In the genomic region with DNA sequence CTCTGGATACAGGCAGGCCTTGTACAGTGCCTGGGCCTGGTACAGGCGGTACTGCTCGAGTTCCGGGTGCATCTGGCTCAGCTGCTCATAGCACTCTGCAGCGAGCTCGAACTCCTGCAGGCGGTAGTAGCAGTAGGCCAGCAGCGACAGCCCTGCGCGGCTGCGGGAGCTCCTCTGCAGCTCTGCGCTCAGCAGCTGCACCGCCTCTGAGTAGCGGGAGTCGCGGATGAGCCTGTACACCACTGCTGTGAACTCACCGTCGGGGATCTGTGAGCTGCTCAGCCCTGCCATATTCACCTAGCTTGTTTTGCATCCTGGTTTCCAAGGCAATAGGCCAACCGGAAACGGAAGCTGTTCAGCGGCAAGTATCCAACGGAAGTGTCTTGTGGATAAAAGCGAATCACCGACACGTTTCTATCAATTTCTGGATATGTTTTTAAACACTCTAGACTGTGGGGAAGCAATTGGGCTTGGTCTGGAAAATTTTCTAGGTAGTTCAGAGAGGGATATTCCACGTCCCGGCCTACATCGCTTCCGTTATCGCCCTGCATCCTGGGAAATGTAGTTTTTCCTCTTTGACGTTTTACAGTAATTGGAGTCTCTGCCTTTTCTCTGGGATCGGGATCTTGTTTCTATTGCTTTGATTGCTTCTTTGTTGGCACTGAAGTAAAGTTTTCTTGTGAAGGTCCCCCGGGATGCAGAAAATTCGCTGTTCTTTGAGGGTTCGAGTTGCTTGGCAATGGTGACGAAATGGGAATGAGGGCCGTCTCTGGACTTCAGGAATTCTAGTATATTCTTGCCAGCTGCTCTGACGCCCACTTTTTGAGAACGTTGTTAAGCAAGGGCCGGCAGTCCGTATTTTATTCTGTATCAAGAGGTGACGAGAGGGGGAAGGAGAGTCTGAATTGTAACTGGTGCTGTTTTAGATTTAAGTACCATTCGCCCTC, we compare ENCODE assay signal across 8 mouse cellular contexts. TPM values are rescaled to one million over a fixed set of nuclear protein-coding genes. Genes with fewer than 3 reads are reported as not detected.
DNase-seq lines count a peak whose midpoint lies in the region; ATAC-seq and TF ChIP-seq lines count a peak whose summit lies in the region.

A gene (minus strand): TSS at position 469 of the 947 bp plus-strand sequence.

- H3K27ac ChIP-seq in heart, embryonic 10.5 days = peak within 1 kb of the TSS; percentile 92
- H3K27ac ChIP-seq in kidney, embryonic 14.5 days (ENCODE audit: low read depth, low read length) = peak within 1 kb of the TSS; percentile 66; the same call in 1 of the 2 replicates
- H3K27ac ChIP-seq in limb, embryonic 14.5 days (replicated peaks; ENCODE audit: low read depth, low read length) = peak within 1 kb of the TSS; percentile 92
- H3K27ac ChIP-seq in midbrain, embryonic 16.5 days (ENCODE audit: low read length) = peak within 1 kb of the TSS; percentile 81
- 0 out of 2 replicates have a peak within 1 kb of the TSS, but pooled peaks have one; percentile 30 for H3K27ac ChIP-seq in spleen, adult 2 months (ENCODE audit: insufficient read depth, low read length)

- peak; percentile 84 for DNase-seq in 416B (ENCODE audit: low read depth)
- peak; percentile 94 for DNase-seq in brain, adult 2 months (ENCODE audit: low read depth, low spot score)
- peak; percentile 93 for DNase-seq in heart, embryonic 10.5 days (ENCODE audit: low spot score)
- peak; percentile 83 for DNase-seq in limb, embryonic 14.5 days (ENCODE audit: low spot score)
- peak; percentile 56 to 81 for DNase-seq in spleen, adult 2 months (ENCODE audit: low read depth in 1 of 2, low spot score in 2 of 2)

- peaks cover 12% of the 10 kb centered on the region for H3K4me1 ChIP-seq in heart, embryonic 10.5 days
- H3K4me1 ChIP-seq in kidney, embryonic 14.5 days (ENCODE audit: control insufficient read depth, insufficient read depth, low read length) = no peaks in the 10 kb centered on the region
- H3K4me1 ChIP-seq in limb, embryonic 14.5 days (ENCODE audit: control insufficient read depth, insufficient read depth, low read length) = peaks cover 8% of the 10 kb centered on the region
- H3K4me1 ChIP-seq in midbrain, embryonic 16.5 days (ENCODE audit: control insufficient read depth, insufficient read depth, low read length) = peaks cover 6% of the 10 kb centered on the region; the same call in 1 of the 2 replicates
- no peaks in the 10 kb centered on the region for H3K4me1 ChIP-seq in spleen, adult 2 months (ENCODE audit: control insufficient read depth, insufficient read depth, insufficient read length)

- no peaks in the 10 kb centered on the region for H3K36me3 ChIP-seq in heart, embryonic 10.5 days
- H3K36me3 ChIP-seq in kidney, embryonic 14.5 days (ENCODE audit: control insufficient read depth, insufficient read depth, low read length) = no peaks in the 10 kb centered on the region
- no peaks in the 10 kb centered on the region for H3K36me3 ChIP-seq in limb, embryonic 14.5 days (ENCODE audit: control insufficient read depth, insufficient read depth, low read length)
- no peaks in the 10 kb centered on the region for H3K36me3 ChIP-seq in midbrain, embryonic 16.5 days (ENCODE audit: control insufficient read depth, insufficient read depth, low read length)
- H3K36me3 ChIP-seq in spleen, adult 2 months (ENCODE audit: control insufficient read depth, insufficient read depth, low read length) = no peaks in the 10 kb centered on the region

- H3K27me3 ChIP-seq in heart, embryonic 10.5 days (ENCODE audit: insufficient read depth, poor library complexity, severe bottlenecking) = no peaks in the 10 kb centered on the region
- no peaks in the 10 kb centered on the region for H3K27me3 ChIP-seq in kidney, embryonic 14.5 days (ENCODE audit: control insufficient read depth, insufficient read depth, low read length)
- no peaks in the 10 kb centered on the region for H3K27me3 ChIP-seq in limb, embryonic 14.5 days (ENCODE audit: control insufficient read depth, insufficient read depth, low read length)
- no peaks in the 10 kb centered on the region for H3K27me3 ChIP-seq in midbrain, embryonic 16.5 days (ENCODE audit: control insufficient read depth, insufficient read depth, low read depth, low read length)
- no peaks in the 10 kb centered on the region for H3K27me3 ChIP-seq in spleen, adult 2 months (ENCODE audit: control insufficient read depth, insufficient read depth, low read length)

- WGBS in heart, embryonic 10.5 days = 3% methylated on average over 41 of the region's 42 CpGs
- WGBS in kidney, embryonic 14.5 days = 4% methylated on average over 31 of the region's 42 CpGs
- WGBS in limb, embryonic 14.5 days = 2% methylated on average over 35 of the region's 42 CpGs
- 5% methylated on average over 33 of the region's 42 CpGs for WGBS in midbrain, embryonic 16.5 days
- WGBS in spleen, adult 2 months = 7% methylated on average over 41 of the region's 42 CpGs

- H3K4me2 ChIP-seq in kidney, embryonic 14.5 days (replicated peaks; ENCODE audit: low read depth, low read length) = peak within 1 kb of the TSS; percentile 55
- H3K4me2 ChIP-seq in limb, embryonic 14.5 days (replicated peaks; ENCODE audit: low read depth, low read length, severe bottlenecking) = peak within 1 kb of the TSS; percentile 48
- H3K4me2 ChIP-seq in midbrain, embryonic 16.5 days (ENCODE audit: low read length) = peak within 1 kb of the TSS; percentile 62

- TF ChIP-seq CTCF in spleen, adult 2 months (IDR thresholded peaks at IDR 0.05; ENCODE audit: extremely low read depth, insufficient read depth, insufficient read length, insufficient replicate concordance) = no peak

- H3K9me3 ChIP-seq in heart, embryonic 10.5 days = no peaks in the 10 kb centered on the region
- no peaks in the 10 kb centered on the region for H3K9me3 ChIP-seq in kidney, embryonic 14.5 days (ENCODE audit: control insufficient read depth, low read length)
- H3K9me3 ChIP-seq in limb, embryonic 14.5 days (ENCODE audit: control insufficient read depth, low read length) = no peaks in the 10 kb centered on the region
- H3K9me3 ChIP-seq in midbrain, embryonic 16.5 days (replicated peaks; ENCODE audit: control insufficient read depth, low read length, poor library complexity, severe bottlenecking) = no peaks in the 10 kb centered on the region

- H3K9ac ChIP-seq in kidney, embryonic 14.5 days (ENCODE audit: low read depth, low read length) = peak within 1 kb of the TSS; percentile 59
- peak within 1 kb of the TSS; percentile 67 for H3K9ac ChIP-seq in limb, embryonic 14.5 days (ENCODE audit: low read depth, low read length, severe bottlenecking)
- peak within 1 kb of the TSS; percentile 39 for H3K9ac ChIP-seq in midbrain, embryonic 16.5 days (ENCODE audit: low read depth, low read length)

- ATAC-seq in erythroblast, adult 5-6 weeks (replicated peaks; ENCODE audit: low FRiP score, poor library complexity, severe bottlenecking) = peak; percentile 78
- ATAC-seq in kidney, embryonic 14.5 days (ENCODE audit: low FRiP score, low TSS enrichment) = peak; percentile 89
- peak; percentile 91 for ATAC-seq in limb, embryonic 14.5 days (ENCODE audit: low FRiP score, low read depth)
- peak; percentile 95 for ATAC-seq in midbrain, embryonic 16.5 days

- no peak for TF ChIP-seq POLR2A in limb, embryonic 14.5 days (IDR thresholded peaks at IDR 0.05; ENCODE audit: borderline replicate concordance, extremely low read depth, insufficient read depth, insufficient read length)
- TF ChIP-seq POLR2A in spleen, adult 2 months (IDR thresholded peaks at IDR 0.05; ENCODE audit: low read depth, low read length) = no peak

- peak within 1 kb of the TSS; percentile 64 for H3K4me3 ChIP-seq in heart, embryonic 10.5 days
- H3K4me3 ChIP-seq in kidney, embryonic 14.5 days (ENCODE audit: low read length) = peak within 1 kb of the TSS; percentile 61
- H3K4me3 ChIP-seq in limb, embryonic 14.5 days (replicated peaks; ENCODE audit: low read length) = peak within 1 kb of the TSS; percentile 47
- H3K4me3 ChIP-seq in midbrain, embryonic 16.5 days (ENCODE audit: low read depth, low read length) = peak within 1 kb of the TSS; percentile 39
- H3K4me3 ChIP-seq in spleen, adult 2 months (ENCODE audit: extremely low read depth, insufficient read depth, insufficient read length) = peak within 1 kb of the TSS; percentile 63

RNA-seq across cellular contexts. Expression of the gene that starts here (rescaled TPM):
- 0.84 TPM in 1 of 2 replicates, not detected in the other for total RNA-seq in erythroblast, adult 5-6 weeks (2015; ENCODE audit: low replicate concordance)
- total RNA-seq in erythroblast, adult 5-6 weeks (2017; ENCODE audit: low replicate concordance) = 0.84 TPM in 1 of 2 replicates, not detected in the other
- polyA plus RNA-seq in heart, embryonic 10.5 days (2016; fragmentation: Nextera tagmentation; extraction: Ambion mirVana) = 6.1 and 8.1 TPM in 2 replicates
- polyA plus RNA-seq in kidney, embryonic 14.5 days (2014; fragmentation: Nextera tagmentation; extraction: Ambion mirVana) = 8.3 and 10.8 TPM in 2 replicates
- polyA plus RNA-seq in limb, embryonic 14.5 days (2012; rRNA removed) = 7.8 and 8.4 TPM in 2 replicates
- 10.8 and 11.2 TPM in 2 replicates for polyA plus RNA-seq in limb, embryonic 14.5 days (2014; fragmentation: Nextera tagmentation; extraction: Ambion mirVana)
- polyA plus RNA-seq in midbrain, embryonic 16.5 days (2015; fragmentation: Nextera tagmentation; extraction: Ambion mirVana) = 21.4 and 22.7 TPM in 2 replicates
- 1.8 and 2.6 TPM in 2 replicates for polyA plus RNA-seq in spleen, adult 2 months (2012; rRNA removed)

Comparison
In these comparisons a context has a peak if more than half of its experiments do, and no peak if none do; other contexts are left out.
1. Peak in every context shown above with its lines: DNase-seq, ATAC-seq, H3K4me3 ChIP-seq and H3K27ac ChIP-seq.
2. Peak in ATAC-seq in erythroblast, adult 5-6 weeks; RNA of the gene not detected or under 1 TPM.
3. H3K27ac ChIP-seq: peak in every context shown above with its lines; median percentile 92 in heart, embryonic 10.5 days; 92 in limb, embryonic 14.5 days; 81 in midbrain, embryonic 16.5 days; 66 in kidney, embryonic 14.5 days; 30 in spleen, adult 2 months.